Mouse (Mus musculus): ENCODE measurements around the gene Gsta3. TPM values are rescaled to one million over a fixed set of nuclear protein-coding genes. Genes with fewer than 3 reads are reported as not detected.

Gene Gsta3
- polyA plus RNA-seq, 1 experiment from 2014 or later: 17.8 TPM

GRCm38 (mm10) chr1:21304646-21305045 is 64.3 kb downstream of the Gsta3 start:
- Histone ChIP-seq H3K4me3 (replicated peaks; ENCODE audit: low read length) (no peak overlapping the region), H3K27ac (ENCODE audit: low read length) (no peak overlapping the region), H3K4me2 (ENCODE audit: low read depth, low read length) (no peak overlapping the region), H3K9ac (ENCODE audit: low read length) (no peak overlapping the region), H3K36me3 (ENCODE audit: control insufficient read depth, insufficient read depth, low read length) (no peaks in the 10 kb centered on the region), H3K27me3 (ENCODE audit: control insufficient read depth, insufficient read depth, low read length) (no peaks in the 10 kb centered on the region), H3K4me1 (ENCODE audit: control insufficient read depth, insufficient read depth, low read length) (no peaks in the 10 kb centered on the region), H3K9me3 (replicated peaks; ENCODE audit: control insufficient read depth, low read length) (no peaks in the 10 kb centered on the region)
- no peak for ATAC-seq (ENCODE audit: insufficient read depth, low FRiP score)
- 68% methylated on average over 4 of the region's 4 CpGs for whole genome bisulfite sequencing

- H3K27ac ChIP-seq (ENCODE audit: low read length): no peak overlapping the region
- no peaks in the 10 kb centered on the region for H3K36me3 ChIP-seq (ENCODE audit: control insufficient read depth, insufficient read depth, low read length)
- WGBS: 93% methylated on average over 3 of the region's 3 CpGs
- no peaks in the 10 kb centered on the region for H3K27me3 ChIP-seq (ENCODE audit: control insufficient read depth, insufficient read depth, low read length)
- H3K4me2 ChIP-seq (ENCODE audit: low read depth, low read length): no peak overlapping the region
- no peak overlapping the region for H3K4me3 ChIP-seq (replicated peaks; ENCODE audit: low read length)
- ATAC-seq (ENCODE audit: insufficient read depth, low FRiP score): no peak
- no peaks in the 10 kb centered on the region for H3K4me1 ChIP-seq (ENCODE audit: control insufficient read depth, insufficient read depth, low read length)
- no peak overlapping the region for H3K9ac ChIP-seq (ENCODE audit: low read length)
- no peaks in the 10 kb centered on the region for H3K9me3 ChIP-seq (replicated peaks; ENCODE audit: control insufficient read depth, low read length)
Measured at GRCm38 (mm10) chr1:21305443-21305842, 65.1 kb downstream of the Gsta3 start.

GRCm38 (mm10) chr1:21314336-21314735 is 73.9 kb downstream of the Gsta3 start:
- Histone ChIP-seq H3K9me3 (replicated peaks; ENCODE audit: control insufficient read depth, low read length) (no peaks in the 10 kb centered on the region), H3K4me3 (replicated peaks; ENCODE audit: low read length) (no peak overlapping the region), H3K9ac (ENCODE audit: low read length) (no peak overlapping the region), H3K36me3 (ENCODE audit: control insufficient read depth, insufficient read depth, low read length) (no peaks in the 10 kb centered on the region), H3K4me1 (ENCODE audit: control insufficient read depth, insufficient read depth, low read length) (no peaks in the 10 kb centered on the region), H3K27ac (ENCODE audit: low read length) (no peak overlapping the region), H3K4me2 (ENCODE audit: low read depth, low read length) (no peak overlapping the region), H3K27me3 (ENCODE audit: control insufficient read depth, insufficient read depth, low read length) (no peaks in the 10 kb centered on the region)
- 87% methylated on average over 2 of the region's 2 CpGs for WGBS
- ATAC-seq (ENCODE audit: insufficient read depth, low FRiP score): no peak

Other genes starting within 250 kb of the Gsta3 start
- gene Tram2, start 161.4 kb upstream of the Gsta3 start, polyA plus RNA-seq (2015; fragmentation: Nextera tagmentation; extraction: Ambion mirVana): 5.6 and 5.8 TPM in 2 replicates
- 12.7 and 13.5 TPM in 2 replicates for gene Tmem14a, start 22.0 kb upstream of the Gsta3 start, polyA plus RNA-seq (2015; fragmentation: Nextera tagmentation; extraction: Ambion mirVana)
- not detected in 2 replicates for gene Khdc1a, start 109.1 kb downstream of the Gsta3 start, polyA plus RNA-seq (2015; fragmentation: Nextera tagmentation; extraction: Ambion mirVana)
- not detected in 2 replicates for gene Khdc1c, start 127.7 kb downstream of the Gsta3 start, polyA plus RNA-seq (2015; fragmentation: Nextera tagmentation; extraction: Ambion mirVana)
- gene Khdc1b, start 143.0 kb downstream of the Gsta3 start, polyA plus RNA-seq (2015; fragmentation: Nextera tagmentation; extraction: Ambion mirVana): not detected in 2 replicates